Mouse (Mus musculus) heart, embryonic 16.5 days (tissue): ENCODE results near the gene Dnah12. TPM values are rescaled to one million over a fixed set of nuclear protein-coding genes. Genes with fewer than 3 reads are reported as not detected.

Experiments
- ATAC-seq: fragments of 200-750 bp; cut with Nextera tagmentation; replicated peaks from 2 replicates; pipeline ENCODE4 v1.8.0; 2017; ENCODE audit warnings: moderate number of reproducible peaks; ENCODE audit not compliant: insufficient read depth, low FRiP score; ENCODE audit errors: extremely low read depth
- H3K27ac ChIP-seq: fragments of 300-500 bp; sonication (generic); 2 replicates; pipeline ENCODE4 v1.5.1; 2014; ENCODE audit warnings: mild to moderate bottlenecking, low read length, control low read depth, moderate library complexity
- H3K27me3 ChIP-seq: fragments of 300-500 bp; sonication (generic); 2 replicates; pipeline ENCODE4 v1.6.1; 2014; ENCODE audit warnings: low read length, mixed read lengths; ENCODE audit not compliant: control insufficient read depth, insufficient read depth
- H3K36me3 ChIP-seq: fragments of 300-500 bp; sonication (generic); 2 replicates; pipeline ENCODE4 v1.6.1; 2014; ENCODE audit not compliant: control insufficient read depth, insufficient read depth
- H3K4me1 ChIP-seq: fragments of 300-500 bp; sonication (generic); 2 replicates; pipeline ENCODE4 v1.6.1; 2014; ENCODE audit warnings: low read length, mixed read lengths; ENCODE audit not compliant: control insufficient read depth, insufficient read depth
- H3K4me2 ChIP-seq: fragments of 300-500 bp; sonication (generic); 2 replicates; pipeline ENCODE4 v1.6.1; 2014; ENCODE audit warnings: low read depth, mild to moderate bottlenecking, control low read depth, low read length
- H3K4me3 ChIP-seq: fragments of 300-500 bp; sonication (generic); 2 replicates; pipeline ENCODE4 v1.5.1; 2014; ENCODE audit warnings: mild to moderate bottlenecking, control low read depth, low read length
- H3K9ac ChIP-seq: fragments of 300-500 bp; sonication (generic); 2 replicates; pipeline ENCODE4 v1.6.1; 2014; ENCODE audit warnings: low read length, control low read depth
- H3K9me3 ChIP-seq: fragments of 300-500 bp; sonication (generic); replicated peaks from 2 replicates; pipeline ENCODE4 v1.6.1; 2016; ENCODE audit warnings: low read length; ENCODE audit not compliant: control insufficient read depth
- WGBS: fragments of 180-500 bp; shearing (Covaris S2); extraction: QIAGEN DNeasy Blood & Tissue Kit; methylation state at CpG from one replicate; pipeline ENCODE4 v1.1.7; 2014; 5-methylcytosine and 5-hydroxymethylcytosine counted together
- polyA plus RNA-seq: library from polyadenylated mRNA; unstranded; fragments of >200 nt; fragmentation: Nextera tagmentation; extraction: Ambion mirVana; gene quantifications from 2 replicates; pipeline ENCODE4 v1.2.1, GENCODE M21; 2015

Dnah12 gene
- polyA plus RNA-seq, 1 experiment from 2014 or later, result 0.16 TPM

DNA sequence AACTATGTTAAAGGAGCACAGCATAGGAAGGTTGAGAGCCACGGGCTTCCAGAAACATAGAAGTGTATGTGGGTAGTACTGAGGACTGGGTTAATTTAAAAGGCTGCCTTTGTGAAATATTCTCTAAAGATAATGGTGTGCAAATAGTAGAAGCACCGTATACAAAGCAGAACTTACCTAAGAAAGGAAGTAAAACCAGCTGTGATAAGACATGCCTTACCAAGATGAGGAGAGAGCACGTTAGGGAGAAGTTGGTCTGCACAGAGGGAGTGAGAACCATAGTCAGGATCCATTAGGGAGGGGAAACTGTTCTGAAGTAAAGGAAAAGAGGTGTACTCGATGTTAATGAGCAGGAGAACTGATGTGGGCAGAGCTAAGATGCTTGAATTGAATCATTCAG lies 90.7 kb downstream of the Dnah12 start:
- Histone ChIP-seq H3K36me3 (no peaks in the 10 kb centered on the region), H3K4me2 (no peak overlapping the region), H3K9ac (no peak overlapping the region), H3K27ac (no peak overlapping the region), H3K27me3 (no peaks in the 10 kb centered on the region), H3K9me3 (no peaks in the 10 kb centered on the region), H3K4me3 (no peak overlapping the region), H3K4me1 (no peaks in the 10 kb centered on the region)
- no peak for ATAC-seq
- WGBS, result 52% methylated on average over 4 of the region's 4 CpGs

DNA sequence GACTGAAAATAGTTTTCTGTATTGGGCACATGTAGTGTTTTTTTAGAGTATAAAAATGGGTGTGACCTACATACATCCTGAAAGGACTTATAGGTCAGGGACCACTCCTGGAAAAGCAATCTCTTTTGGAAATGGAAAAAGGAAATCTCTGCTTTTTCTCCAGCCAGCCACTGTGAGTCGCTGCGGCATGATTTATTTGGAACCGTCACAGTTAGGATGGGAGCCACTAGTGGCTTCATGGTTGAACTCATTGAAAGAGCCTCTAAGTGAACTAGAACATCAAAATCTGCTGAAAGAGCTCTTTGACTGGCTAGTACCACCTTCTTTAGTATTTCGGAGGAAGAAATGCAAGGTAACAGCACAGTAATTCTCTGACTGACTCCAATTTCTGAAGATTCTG lies 92.6 kb downstream of the Dnah12 start:
- Histone ChIP-seq H3K4me3 (no peak overlapping the region), H3K9me3 (no peaks in the 10 kb centered on the region), H3K27ac (no peak overlapping the region), H3K4me2 (no peak overlapping the region), H3K36me3 (no peaks in the 10 kb centered on the region), H3K4me1 (no peaks in the 10 kb centered on the region), H3K27me3 (no peaks in the 10 kb centered on the region), H3K9ac (no peak overlapping the region)
- WGBS, result 31% methylated on average over 4 of the region's 4 CpGs
- no peak for ATAC-seq

DNA sequence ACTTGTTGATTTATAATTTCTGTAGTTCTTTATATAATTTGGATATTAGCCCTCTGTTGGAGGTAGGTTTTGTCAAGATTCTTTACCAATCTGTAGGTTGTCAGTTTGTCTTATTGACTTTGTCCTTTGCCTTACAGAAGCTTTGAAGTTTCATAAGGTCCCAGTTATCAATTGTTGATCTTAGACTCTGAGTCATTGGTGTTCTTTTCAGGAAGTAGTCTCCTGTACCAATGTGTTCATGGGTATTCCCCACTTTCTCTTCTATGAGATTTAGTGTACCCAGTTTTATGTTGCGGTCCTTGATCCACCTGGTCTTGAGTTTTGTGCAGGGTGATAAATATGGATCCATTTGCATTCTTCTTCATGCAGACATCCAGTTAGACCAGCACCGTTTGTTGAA lies 101.4 kb downstream of the Dnah12 start:
- no peak for ATAC-seq
- Histone ChIP-seq H3K27ac (no peak overlapping the region), H3K4me2 (no peak overlapping the region), H3K4me3 (no peak overlapping the region), H3K36me3 (no peaks in the 10 kb centered on the region), H3K27me3 (no peaks in the 10 kb centered on the region), H3K9me3 (no peaks in the 10 kb centered on the region), H3K9ac (no peak overlapping the region), H3K4me1 (no peaks in the 10 kb centered on the region)
- WGBS, result 84% methylated on average over 2 of the region's 2 CpGs

DNA sequence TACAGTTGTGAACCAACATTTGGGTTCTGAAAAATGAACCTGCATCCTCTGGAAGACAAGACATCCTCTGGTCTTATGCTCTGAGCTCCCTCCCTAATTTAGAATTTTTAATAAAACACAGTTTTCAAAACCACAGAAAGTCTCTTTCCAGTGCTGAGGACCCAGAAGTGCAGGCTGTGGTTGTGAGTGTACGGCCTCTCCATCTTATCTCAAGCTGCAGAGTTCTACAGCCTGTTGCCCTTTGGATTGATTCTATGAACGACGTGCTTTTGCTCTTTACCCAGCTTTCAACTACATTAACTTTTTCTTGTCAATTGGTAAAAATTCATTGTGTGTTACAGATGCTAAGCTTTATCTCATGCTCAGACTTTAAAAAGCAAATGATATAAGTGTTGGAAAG lies 105.3 kb downstream of the Dnah12 start:
- no peak overlapping the region for H3K27ac ChIP-seq
- H3K27me3 ChIP-seq, result no peaks in the 10 kb centered on the region
- no peak overlapping the region for H3K4me3 ChIP-seq
- H3K9ac ChIP-seq, result no peak overlapping the region
- H3K4me1 ChIP-seq, result no peaks in the 10 kb centered on the region
- H3K9me3 ChIP-seq, result no peaks in the 10 kb centered on the region
- H3K4me2 ChIP-seq, result no peak overlapping the region
- no peaks in the 10 kb centered on the region for H3K36me3 ChIP-seq
- 56% methylated on average over 3 of the region's 3 CpGs for WGBS
- no peak for ATAC-seq

DNA sequence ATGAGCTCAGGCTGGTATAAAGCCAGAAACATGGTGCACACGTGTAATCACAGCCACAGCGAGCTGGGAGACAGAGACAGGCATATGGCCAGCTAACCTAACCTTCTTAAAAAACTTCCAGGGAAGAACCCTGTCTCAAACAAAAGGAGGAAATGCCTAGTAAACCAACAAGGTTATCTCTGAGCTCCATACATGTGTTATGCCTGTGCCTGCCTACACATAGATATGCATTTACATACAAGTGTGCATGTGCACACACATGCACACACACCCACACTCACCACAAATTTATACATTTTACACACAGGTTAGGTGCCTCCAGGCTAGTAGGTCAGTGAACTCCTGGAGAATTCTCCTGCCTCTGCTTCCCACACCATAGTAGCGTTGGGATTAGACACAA lies 106.2 kb downstream of the Dnah12 start:
- no peaks in the 10 kb centered on the region for H3K9me3 ChIP-seq

DNA sequence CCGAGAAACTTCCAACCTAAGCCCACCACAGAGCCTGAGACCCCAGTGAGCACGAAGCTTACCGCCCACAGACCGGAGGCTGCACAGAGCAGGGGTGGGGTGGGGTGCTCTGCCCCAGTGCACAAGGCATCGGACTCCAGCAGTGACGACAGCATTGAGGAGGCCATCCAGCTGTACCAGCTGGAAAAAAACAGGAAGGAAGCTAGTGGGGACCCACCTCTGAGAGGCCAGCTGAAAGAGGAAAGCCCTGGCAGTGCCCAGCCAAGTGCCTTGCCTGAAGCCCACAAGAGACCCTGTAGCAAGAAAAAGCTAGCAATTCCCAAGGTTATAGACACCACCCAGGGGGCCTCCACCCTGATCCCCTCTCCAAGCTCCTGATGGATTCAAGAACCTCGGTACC lies 112.4 kb downstream of the Dnah12 start:
- Histone ChIP-seq H3K36me3 (no peaks in the 10 kb centered on the region), H3K27me3 (no peaks in the 10 kb centered on the region), H3K9ac (no peak overlapping the region), H3K9me3 (no peaks in the 10 kb centered on the region), H3K27ac (no peak overlapping the region), H3K4me2 (no peak overlapping the region), H3K4me3 (no peak overlapping the region), H3K4me1 (peaks cover 3% of the 10 kb centered on the region; the same call in 1 of the 2 replicates)
- ATAC-seq, result no peak
- 63% methylated on average over 7 of the region's 7 CpGs for WGBS

More for the DNA sequence above, 106.2 kb downstream of the Dnah12 start:
- H3K4me2 ChIP-seq, result no peak overlapping the region
- no peak overlapping the region for H3K9ac ChIP-seq
- H3K4me3 ChIP-seq, result no peak overlapping the region
- no peaks in the 10 kb centered on the region for H3K4me1 ChIP-seq
- 64% methylated on average over 3 of the region's 3 CpGs for WGBS
- no peaks in the 10 kb centered on the region for H3K36me3 ChIP-seq
- H3K27me3 ChIP-seq, result no peaks in the 10 kb centered on the region
- ATAC-seq, result no peak
- no peak overlapping the region for H3K27ac ChIP-seq

DNA sequence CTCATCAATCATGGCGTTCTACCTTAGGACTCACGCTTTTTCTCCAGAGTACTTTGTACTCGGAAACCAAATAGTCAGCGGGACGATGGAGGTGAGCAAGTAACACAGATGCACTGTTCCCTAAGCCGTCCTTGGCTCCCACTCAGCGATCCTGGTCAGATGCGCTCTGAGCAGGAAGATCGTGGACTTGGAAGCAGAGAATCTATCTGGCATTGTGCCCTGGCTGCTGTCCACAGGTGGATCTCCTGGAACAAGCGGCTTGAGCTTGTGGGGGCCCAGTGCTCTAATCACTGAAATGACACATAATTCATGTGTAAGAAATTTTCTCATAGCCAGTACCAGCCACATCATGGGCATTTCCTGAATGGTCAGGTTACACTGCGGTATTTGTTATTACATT lies 119.7 kb downstream of the Dnah12 start:
- Histone ChIP-seq H3K27ac (no peak overlapping the region), H3K9me3 (peaks cover 6% of the 10 kb centered on the region; the same call in 1 of the 2 replicates), H3K4me3 (no peak overlapping the region), H3K4me1 (no peaks in the 10 kb centered on the region), H3K27me3 (no peaks in the 10 kb centered on the region), H3K4me2 (no peak overlapping the region), H3K9ac (no peak overlapping the region), H3K36me3 (no peaks in the 10 kb centered on the region)
- ATAC-seq, result no peak
- 73% methylated on average over 11 of the region's 11 CpGs for WGBS

DNA sequence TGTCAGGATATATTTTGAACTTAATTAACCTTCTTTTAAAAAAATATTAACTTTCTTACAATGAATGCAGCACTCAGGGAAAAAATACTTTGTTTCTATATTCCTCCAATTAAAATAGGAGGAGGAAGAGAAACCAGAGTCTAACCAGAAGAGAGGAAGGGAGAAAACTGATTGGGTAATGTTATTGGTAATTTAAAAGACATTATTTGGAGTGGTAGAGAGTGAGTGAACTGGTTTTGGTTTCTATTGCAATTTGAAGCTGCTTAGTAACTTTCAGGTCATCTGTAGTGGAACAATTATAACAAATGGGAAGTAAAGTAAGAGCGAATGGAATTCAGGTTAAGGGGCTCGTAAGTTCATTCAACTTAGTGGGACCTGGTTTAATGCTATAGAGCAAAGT lies 120.8 kb downstream of the Dnah12 start:
- no peak overlapping the region for H3K27ac ChIP-seq
- H3K9ac ChIP-seq, result no peak overlapping the region
- H3K4me1 ChIP-seq, result no peaks in the 10 kb centered on the region
- no peak overlapping the region for H3K4me3 ChIP-seq
- 83% methylated on average over 2 of the region's 2 CpGs for WGBS
- H3K9me3 ChIP-seq, result peaks cover 6% of the 10 kb centered on the region; the same call in 1 of the 2 replicates
- no peak for ATAC-seq
- no peaks in the 10 kb centered on the region for H3K27me3 ChIP-seq
- H3K4me2 ChIP-seq, result no peak overlapping the region
- no peaks in the 10 kb centered on the region for H3K36me3 ChIP-seq

DNA sequence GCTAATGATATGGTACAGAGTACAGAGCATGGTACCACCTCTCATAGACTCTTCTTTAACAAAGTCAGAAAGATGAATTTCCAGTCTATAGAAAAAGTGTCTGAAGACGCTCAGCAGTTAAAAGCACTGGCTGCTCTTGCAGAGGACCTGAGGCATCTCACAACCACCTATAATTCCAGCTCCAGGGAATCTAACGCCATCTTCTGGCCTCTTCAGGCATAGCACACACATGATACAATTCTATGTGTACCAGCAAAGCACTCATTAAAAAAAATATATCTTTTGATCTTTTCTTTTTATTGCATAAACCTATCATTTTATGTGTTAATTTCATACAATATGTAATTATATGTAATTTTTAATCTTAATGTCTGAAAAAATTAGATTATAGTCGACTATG lies 121.8 kb downstream of the Dnah12 start:
- no peak overlapping the region for H3K4me2 ChIP-seq
- no peak overlapping the region for H3K27ac ChIP-seq
- no peaks in the 10 kb centered on the region for H3K4me1 ChIP-seq
- H3K36me3 ChIP-seq, result no peaks in the 10 kb centered on the region
- no peak overlapping the region for H3K4me3 ChIP-seq
- ATAC-seq, result no peak
- H3K9ac ChIP-seq, result no peak overlapping the region
- peaks cover 6% of the 10 kb centered on the region; the same call in 1 of the 2 replicates for H3K9me3 ChIP-seq
- no peaks in the 10 kb centered on the region for H3K27me3 ChIP-seq
- WGBS, result 43% methylated on average over 3 of the region's 3 CpGs

DNA sequence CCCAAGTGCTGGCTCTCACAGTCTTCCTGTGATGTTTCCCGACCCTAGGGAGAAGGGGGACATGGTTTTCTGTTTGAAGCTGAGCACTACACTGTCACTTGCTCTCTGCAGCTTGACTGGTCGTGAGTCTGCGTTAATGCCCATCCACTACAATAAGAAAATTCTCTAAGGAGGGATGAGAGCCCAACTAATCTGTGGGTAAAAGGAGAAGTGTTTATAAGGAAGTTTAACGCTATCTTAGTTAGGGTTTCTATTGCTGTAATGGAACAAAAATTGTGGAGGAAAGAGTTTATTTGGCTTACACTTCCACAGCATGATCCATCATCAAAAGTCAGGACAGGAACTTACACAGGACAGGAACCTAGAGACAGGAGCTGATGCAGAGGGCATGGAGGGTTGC lies 123.7 kb downstream of the Dnah12 start:
- Histone ChIP-seq H3K9me3 (peaks cover 6% of the 10 kb centered on the region; the same call in 1 of the 2 replicates), H3K4me3 (no peak overlapping the region), H3K4me2 (no peak overlapping the region), H3K36me3 (no peaks in the 10 kb centered on the region), H3K27ac (no peak overlapping the region), H3K9ac (no peak overlapping the region), H3K4me1 (no peaks in the 10 kb centered on the region), H3K27me3 (no peaks in the 10 kb centered on the region)
- ATAC-seq, result no peak
- 58% methylated on average over 4 of the region's 4 CpGs for WGBS
